Mouse (Mus musculus) kidney, adult 2 months (tissue): ENCODE data around the gene Slx1b. TPM values are rescaled to one million over a fixed set of nuclear protein-coding genes. Genes with fewer than 3 reads are reported as not detected.

Experiments
- DNase-seq: peaks from one replicate; pipeline ENCODE4 v3.0.0; 2021
- H3K27ac ChIP-seq: fragments of 200-500 bp; 2 replicates; pipeline ENCODE4 v1.5.1; 2012; ENCODE audit warnings: low read depth, low read length, control low read depth, inconsistent platforms; ENCODE audit not compliant: insufficient read depth
- H3K27me3 ChIP-seq: fragments of 200-500 bp; replicated peaks from 2 replicates; pipeline ENCODE4 v1.6.1; 2012; ENCODE audit warnings: mild to moderate bottlenecking, moderate library complexity, low read length, inconsistent platforms; ENCODE audit not compliant: control insufficient read depth, insufficient read depth
- H3K36me3 ChIP-seq: fragments of 200-500 bp; 2 replicates; pipeline ENCODE4 v1.6.1; 2012; ENCODE audit warnings: mild to moderate bottlenecking, moderate library complexity, low read length, inconsistent platforms; ENCODE audit not compliant: control insufficient read depth, insufficient read depth
- H3K4me1 ChIP-seq: fragments of 200-500 bp; 2 replicates; pipeline ENCODE4 v1.6.1; 2011; ENCODE audit warnings: low read length; ENCODE audit not compliant: control insufficient read depth, insufficient read depth
- H3K4me3 ChIP-seq: fragments of 200-500 bp; 2 replicates; pipeline ENCODE4 v1.5.1; 2011; ENCODE audit warnings: mild to moderate bottlenecking, low read depth, low read length, control low read depth; ENCODE audit not compliant: insufficient read depth
- CTCF ChIP-seq: fragments of 200-500 bp; conservative IDR thresholded peaks from 2 replicates; pipeline ENCODE4 v1.5.1; 2011; ENCODE audit warnings: low read depth, mild to moderate bottlenecking, control low read depth, low read length, moderate library complexity, mixed read lengths; ENCODE audit not compliant: insufficient read depth, insufficient read length
- POLR2A ChIP-seq: fragments of 200-500 bp; IDR thresholded peaks from one replicate; pipeline ENCODE4 v1.6.1; 2011; ENCODE audit warnings: low read depth, low read length, control low read depth
- WGBS: fragments of 180-500 bp; shearing (Covaris S2); methylation state at CpG from one replicate; pipeline ENCODE4 v1.1.7; 2018; 5-methylcytosine and 5-hydroxymethylcytosine counted together
- polyA plus RNA-seq: library from polyadenylated mRNA; depleted of rRNA; stranded (reverse); fragments of >200 nt; gene quantifications from 2 replicates; pipeline ENCODE4 v1.2.3, GENCODE M21; 2012

Slx1b gene
- polyA plus RNA-seq, 1 experiment: 13.1 TPM

- WGBS: 71% methylated on average over 3 of the region's 3 CpGs
- no peak overlapping the region for H3K27ac ChIP-seq
These were observed 39.9 kb downstream of the Slx1b start for GRCm38 (mm10) chr7:126655695-126656094.

GRCm38 (mm10) chr7:126653991-126654390 is 41.6 kb downstream of the Slx1b start:
- no peak overlapping the region for H3K27ac ChIP-seq
- no peak overlapping the region for H3K4me3 ChIP-seq
- DNase-seq: no peak
- peaks cover 2% of the 10 kb centered on the region; the same call in 1 of the 2 replicates for H3K4me1 ChIP-seq
- TF ChIP-seq CTCF (no peak), POLR2A (no peak)
- 73% methylated on average over 2 of the region's 2 CpGs for WGBS
- no peaks in the 10 kb centered on the region for H3K27me3 ChIP-seq
- no peaks in the 10 kb centered on the region for H3K36me3 ChIP-seq

More at GRCm38 (mm10) chr7:126655695-126656094, 39.9 kb downstream of the Slx1b start:
- Histone ChIP-seq H3K4me1 (peaks cover 2% of the 10 kb centered on the region; the same call in 1 of the 2 replicates), H3K4me3 (no peak overlapping the region), H3K36me3 (no peaks in the 10 kb centered on the region), H3K27me3 (no peaks in the 10 kb centered on the region)
- peak; percentile 24 for DNase-seq
- TF ChIP-seq CTCF (no peak), POLR2A (no peak)

- Histone ChIP-seq H3K4me3 (no peak overlapping the region), H3K4me1 (peaks cover 2% of the 10 kb centered on the region; the same call in 1 of the 2 replicates), H3K36me3 (no peaks in the 10 kb centered on the region), H3K27me3 (no peaks in the 10 kb centered on the region), H3K27ac (no peak overlapping the region)
- TF ChIP-seq POLR2A (no peak), CTCF (no peak)
- WGBS: 40% methylated on average over 2 of the region's 2 CpGs
- no peak for DNase-seq
These were observed 44.7 kb downstream of the Slx1b start for GRCm38 (mm10) chr7:126650852-126651251.

GRCm38 (mm10) chr7:126649231-126650051 is 46.1 kb downstream of the Slx1b start, which contains the start of gene Sgf29:
TSS of gene Sgf29 (plus strand) at chr7:126649309.
- Histone ChIP-seq H3K27me3 (no peaks in the 10 kb centered on the region), H3K4me3 (peak within 1 kb of the TSS; percentile 77), H3K4me1 (no peaks in the 10 kb centered on the region; the same call in 1 of the 2 replicates), H3K36me3 (no peaks in the 10 kb centered on the region), H3K27ac (peak within 1 kb of the TSS; percentile 98)
- TF ChIP-seq POLR2A: peak; percentile 91
- TF ChIP-seq CTCF: no peak
- 1% methylated on average over 57 of the region's 57 CpGs for WGBS
- peak; percentile 96 for DNase-seq

GRCm38 (mm10) chr7:126648486-126648885 is 47.1 kb downstream of the Slx1b start:
- no peak overlapping the region for H3K4me3 ChIP-seq
- DNase-seq: no peak
- TF ChIP-seq POLR2A: no peak
- TF ChIP-seq CTCF: peak; percentile 36; the same call in 1 of the 2 replicates
- no peaks in the 10 kb centered on the region; the same call in 1 of the 2 replicates for H3K4me1 ChIP-seq
- H3K27me3 ChIP-seq: no peaks in the 10 kb centered on the region
- 71% methylated on average over 4 of the region's 4 CpGs for WGBS
- no peaks in the 10 kb centered on the region for H3K36me3 ChIP-seq
- H3K27ac ChIP-seq: no peak overlapping the region

- Histone ChIP-seq H3K27ac (peak overlapping the region; percentile 32; the same call in 1 of the 2 replicates), H3K27me3 (no peaks in the 10 kb centered on the region), H3K36me3 (no peaks in the 10 kb centered on the region), H3K4me1 (no peaks in the 10 kb centered on the region; the same call in 1 of the 2 replicates), H3K4me3 (no peak overlapping the region)
- 47% methylated on average over 5 of the region's 5 CpGs for WGBS
- peak; percentile 62 for DNase-seq
- no peak for TF ChIP-seq CTCF
- no peak for TF ChIP-seq POLR2A
These were observed 49.9 kb downstream of the Slx1b start for GRCm38 (mm10) chr7:126645708-126646107.

- Histone ChIP-seq H3K27me3 (no peaks in the 10 kb centered on the region), H3K4me1 (no peaks in the 10 kb centered on the region; the same call in 1 of the 2 replicates), H3K27ac (peak overlapping the region; percentile 19; the same call in 1 of the 2 replicates), H3K4me3 (no peak overlapping the region), H3K36me3 (no peaks in the 10 kb centered on the region)
- TF ChIP-seq POLR2A (no peak), CTCF (no peak)
- DNase-seq: peak; percentile 28
These were observed 50.7 kb downstream of the Slx1b start for GRCm38 (mm10) chr7:126644914-126645313.
